Mouse (Mus musculus) heart, adult 9 months (tissue): ENCODE results near the gene Olfr1450.
"Not testable (repeated sequence)": the region's sequence is repeated elsewhere in the genome, so short reads cannot be mapped to it uniquely, and the experiment has no call there.

Experiments
- DNase-seq, 2 experiments: peaks; one replicate each; pipeline ENCODE4 v3.0.0; 2022; ENCODE audit warnings: low spot score in 2 of 2

The Olfr1450 gene

GRCm38 (mm10) chr19:12949958-12950357, at the start of gene Olfr1450:
Olfr1450 (plus strand) TSS chr19:12950258.
- no peak for DNase-seq

GRCm38 (mm10) chr19:12903643-12904042, 46.4 kb upstream of the Olfr1450 start, which contains the start of gene Olfr1447:
Olfr1447 (minus strand) TSS chr19:12903743.
- no peak for DNase-seq

- DNase-seq: no peak
These were observed 25.7 kb upstream of the Olfr1450 start, which contains the start of gene Olfr1448 for GRCm38 (mm10) chr19:12924319-12924718. Olfr1448 (minus strand) TSS chr19:12924419.

- DNase-seq: no peak
These were observed 19.5 kb upstream of the Olfr1450 start, which contains the start of gene Olfr1449 for GRCm38 (mm10) chr19:12930540-12930939. Olfr1449 (plus strand) TSS chr19:12930840.

- DNase-seq: not testable (repeated sequence)
These were observed 20.0 kb downstream of the Olfr1450 start for GRCm38 (mm10) chr19:12970082-12970481.

GRCm38 (mm10) chr19:12992316-12992715, 42.3 kb downstream of the Olfr1450 start:
- DNase-seq: not testable (repeated sequence)

GRCm38 (mm10) chr19:12994714-12995113, 44.7 kb downstream of the Olfr1450 start, which contains the start of gene Olfr1451:
Olfr1451 (plus strand) TSS chr19:12995014.
- DNase-seq: no peak
